ENCODE assay signal across 18 mouse cellular contexts in the genomic region with DNA sequence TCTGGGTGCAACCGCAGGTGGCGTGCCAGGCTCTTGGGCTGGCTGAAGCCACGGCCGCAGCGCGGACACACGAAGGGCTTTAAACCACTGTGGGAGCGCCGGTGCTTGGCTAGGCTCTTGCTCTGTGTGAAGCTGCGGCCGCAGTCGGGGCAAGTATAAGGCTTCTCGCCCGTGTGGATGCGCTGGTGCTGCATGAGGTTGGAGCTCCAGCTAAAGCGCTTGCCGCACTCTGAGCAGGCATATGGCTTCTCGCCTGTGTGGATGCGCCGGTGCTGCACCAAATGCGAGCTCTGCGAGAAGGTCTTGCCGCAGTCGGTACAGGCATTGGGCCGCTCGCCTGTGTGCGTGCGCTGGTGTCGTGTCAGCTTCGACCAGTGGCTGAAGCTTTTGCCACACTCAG. TPM values are rescaled to one million over a fixed set of nuclear protein-coding genes. Genes with fewer than 3 reads are reported as not detected.
DNase-seq lines count a peak whose midpoint lies in the region; ATAC-seq and TF ChIP-seq lines count a peak whose summit lies in the region.
"Had no signal": no experiment of that assay in that cellular context is flagged by ENCODE, and none has a peak within 500 bp of the region (broad histone marks: within the 10 kb centered on the region; RNA-seq: fewer than 3 reads in every experiment).

No protein-coding gene starts in this region.

- no peak overlapping the region for H3K27ac ChIP-seq in forebrain, embryonic 11.5 days (ENCODE audit: low read depth, low read length)
- H3K27ac ChIP-seq in forebrain, postnatal 0 days (ENCODE audit: low read depth, low read length): no peak overlapping the region
- H3K27ac ChIP-seq in ES-E14 (ENCODE audit: insufficient read depth, low read depth, low read length, poor library complexity, severe bottlenecking): no peak overlapping the region
- H3K27ac ChIP-seq: heart, embryonic 10.5 days; hindbrain, embryonic 13.5 days; hindbrain, postnatal 0 days had no signal

- no peaks in the 10 kb centered on the region for H3K4me1 ChIP-seq in forebrain, embryonic 11.5 days (replicated peaks; ENCODE audit: control insufficient read depth, insufficient read depth, low read length)
- H3K4me1 ChIP-seq in forebrain, postnatal 0 days (ENCODE audit: insufficient read depth): no peaks in the 10 kb centered on the region
- no peaks in the 10 kb centered on the region for H3K4me1 ChIP-seq in ES-E14 (ENCODE audit: control insufficient read depth in 2 of 2, insufficient read depth in 2 of 2, low read length in 2 of 2, poor library complexity in 1 of 2)
- H3K4me1 ChIP-seq: heart, embryonic 10.5 days; hindbrain, embryonic 13.5 days had no signal

- intact Hi-C loops in gastrocnemius, postnatal 14 days (cut with DNase I; ENCODE audit: low total_unique reads): no loop called here

- H3K4me2 ChIP-seq in forebrain, embryonic 11.5 days (ENCODE audit: low read depth, low read length, severe bottlenecking): no peak overlapping the region
- no peak overlapping the region for H3K4me2 ChIP-seq in forebrain, postnatal 0 days (ENCODE audit: low read depth)
- H3K4me2 ChIP-seq: hindbrain, embryonic 13.5 days had no signal

- no peak for ATAC-seq in forebrain, embryonic 11.5 days (replicated peaks; ENCODE audit: low FRiP score)
- no peak for ATAC-seq in forebrain, postnatal 0 days
- ATAC-seq: forebrain, embryonic 14.5 days; hindbrain, postnatal 0 days; Patski had no signal

- H3K4me3 ChIP-seq in forebrain, embryonic 11.5 days (ENCODE audit: low read depth, low read length): no peak overlapping the region
- H3K4me3 ChIP-seq in forebrain, postnatal 0 days (ENCODE audit: low read depth, low read length): no peak overlapping the region
- H3K4me3 ChIP-seq in ES-E14 (ENCODE audit: insufficient read depth in 1 of 2, low read depth in 1 of 2, low read length in 2 of 2, poor library complexity in 1 of 2, severe bottlenecking in 1 of 2): peak overlapping the region; percentile 54 to 68; a peak in 3 of 4 replicates
- H3K4me3 ChIP-seq: heart, embryonic 10.5 days; hindbrain, embryonic 13.5 days had no signal

- no peaks in the 10 kb centered on the region; the same call in 1 of the 2 replicates for H3K9me3 ChIP-seq in forebrain, embryonic 11.5 days (ENCODE audit: control insufficient read depth, low read length)
- H3K9me3 ChIP-seq in forebrain, postnatal 0 days (ENCODE audit: low read length): peaks cover 5% of the 10 kb centered on the region; the same call in 1 of the 2 replicates
- H3K9me3 ChIP-seq in ES-E14 (ENCODE audit: control insufficient read depth, insufficient read depth, low read depth, low read length): no peaks in the 10 kb centered on the region

- no peak for TF ChIP-seq CTCF in forebrain, postnatal 0 days (IDR thresholded peaks at IDR 0.05; ENCODE audit: low read depth)

- 77% methylated on average over 30 of the region's 30 CpGs for WGBS in forebrain, embryonic 11.5 days
- 83% methylated on average over 30 of the region's 30 CpGs for WGBS in forebrain, postnatal 0 days

- peak; percentile 45 for DNase-seq in forebrain, embryonic 11.5 days (ENCODE audit: low spot score)
- DNase-seq in forebrain, postnatal 0 days: no peak
- peak; percentile 3 for DNase-seq in right cerebral cortex, postnatal 25 days
- no peak for DNase-seq in right cerebral cortex, postnatal 4 days
- DNase-seq in ES-E14 (ENCODE audit: low read depth, low spot score) (no peak), ZHBTc4 (ENCODE audit: low read depth, low spot score) (peak; percentile 64)
- DNase-seq in gastrocnemius, postnatal 14 days: no peak
- no peak for DNase-seq in left cerebral cortex, adult 9 months (ENCODE audit: low spot score in 2 of 2)
- DNase-seq: adrenal gland, postnatal 10 days; cerebellum, adult 11 months; cerebellum, adult 8-10 months; heart, adult 18-20 months; heart, postnatal 10 days had no signal

- H3K9ac ChIP-seq in forebrain, embryonic 11.5 days (ENCODE audit: low read length): no peak overlapping the region
- H3K9ac ChIP-seq in forebrain, postnatal 0 days: no peak overlapping the region
- 0 out of 2 replicates have a peak overlapping the region, but pooled peaks have one; percentile 54 for H3K9ac ChIP-seq in ES-E14 (ENCODE audit: insufficient read depth, low read depth, low read length, poor library complexity, severe bottlenecking)
- H3K9ac ChIP-seq: hindbrain, embryonic 13.5 days had no signal

- in situ Hi-C loops in ES-E14 (cut with MboI; ENCODE audit: low sequenced_read_pairs in 2 of 2, unreplicated experiment in 2 of 2): no loop called here

- peaks cover 7% of the 10 kb centered on the region; the same call in 1 of the 2 replicates for H3K36me3 ChIP-seq in forebrain, embryonic 11.5 days (ENCODE audit: control insufficient read depth, insufficient read depth, low read length)
- peaks cover 22% of the 10 kb centered on the region for H3K36me3 ChIP-seq in forebrain, postnatal 0 days (ENCODE audit: insufficient read depth)
- H3K36me3 ChIP-seq in ES-E14 (ENCODE audit: control insufficient read depth, insufficient read depth, low read length, poor library complexity, severe bottlenecking): peaks cover 3% of the 10 kb centered on the region; the same call in 1 of the 2 replicates

- no peaks in the 10 kb centered on the region for H3K27me3 ChIP-seq in forebrain, embryonic 11.5 days (ENCODE audit: control insufficient read depth, insufficient read depth, low read length)
- H3K27me3 ChIP-seq in forebrain, postnatal 0 days (ENCODE audit: insufficient read depth, low read length): no peaks in the 10 kb centered on the region
- H3K27me3 ChIP-seq: hindbrain, embryonic 13.5 days; Patski had no signal

TF ChIP-seq in ES-E14, 5 proteins besides CTCF, POLR2A, EP300 and RAD21:
- TF ChIP-seq CHD2 (IDR thresholded peaks at IDR 0.05; ENCODE audit: low read depth, low read length): no peak
- no peak for TF ChIP-seq MAFK (IDR thresholded peaks at IDR 0.05; ENCODE audit: insufficient read depth, low read depth, low read length)
- TF ChIP-seq ZC3H11A (IDR thresholded peaks at IDR 0.05; ENCODE audit: borderline replicate concordance, low read depth, low read length): no peak
- no peak for TF ChIP-seq ZNF384 (IDR thresholded peaks at IDR 0.05; ENCODE audit: low read depth, low read length)
- TF ChIP-seq HCFC1 (IDR thresholded peaks at IDR 0.05; ENCODE audit: borderline replicate concordance, insufficient read depth, low read length): no peak

RNA-seq across cellular contexts. Expression of a gene that starts 23.2 kb away (rescaled TPM):
- 11.2 and 12.3 TPM in 2 replicates for polyA plus RNA-seq in forebrain, embryonic 11.5 days (2014; fragmentation: Nextera tagmentation; extraction: Ambion mirVana)
- 51.1 and 73.6 TPM in 2 replicates for total RNA-seq in forebrain, postnatal 0 days (2014; rRNA removed)
- 41.0 and 66.1 TPM in 2 replicates for polyA plus RNA-seq in forebrain, postnatal 0 days (2015; fragmentation: Nextera tagmentation; extraction: Ambion mirVana)
- total RNA-seq in ES-E14 (2012; rRNA removed): 20.9 and 29.0 TPM in 2 replicates
- 10 to 100 TPM; 32.0 to 32.6 TPM for total RNA-seq in gastrocnemius, postnatal 14 days (2021)

RNA-seq across cellular contexts. Expression of a gene that starts 39.4 kb away (rescaled TPM):
- 73.9 and 82.4 TPM in 2 replicates for polyA plus RNA-seq in forebrain, embryonic 11.5 days (2014; fragmentation: Nextera tagmentation; extraction: Ambion mirVana)
- 76.9 and 81.7 TPM in 2 replicates for total RNA-seq in forebrain, postnatal 0 days (2014; rRNA removed)
- 86.2 and 100 TPM in 2 replicates for polyA plus RNA-seq in forebrain, postnatal 0 days (2015; fragmentation: Nextera tagmentation; extraction: Ambion mirVana)
- total RNA-seq in ES-E14 (2012; rRNA removed): 16.6 and 21.6 TPM in 2 replicates
- total RNA-seq in gastrocnemius, postnatal 14 days (2021): 1 to 10 TPM; 6.0 to 6.1 TPM

Comparison
In these comparisons a context has a peak if more than half of its experiments do, and no peak if none do; other contexts are left out.
1. DNase-seq: peak in forebrain, embryonic 11.5 days (single experiment), right cerebral cortex, postnatal 25 days (single experiment) and ZHBTc4 (single experiment); none in forebrain, postnatal 0 days (single experiment), right cerebral cortex, postnatal 4 days (single experiment), ES-E14 (single experiment), gastrocnemius, postnatal 14 days (single experiment) and left cerebral cortex, adult 9 months (0 of 2).
2. H3K4me3 ChIP-seq: peak in ES-E14 (2 of 2); none in forebrain, embryonic 11.5 days (single experiment) and forebrain, postnatal 0 days (single experiment).